Mouse (Mus musculus) granulocyte monocyte progenitor cell, adult 5-6 weeks (primary cell): ENCODE results near the gene Eif2ak1. TPM values are rescaled to one million over a fixed set of nuclear protein-coding genes. Genes with fewer than 3 reads are reported as not detected.

Experiments used
- ATAC-seq: replicated peaks from 2 replicates; pipeline ENCODE4 v1.8.0; 2016; ENCODE audit warnings: mild to moderate bottlenecking, moderate TSS enrichment, inconsistent platforms; ENCODE audit not compliant: poor library complexity, severe bottlenecking
- total RNA-seq, 2 experiments: library from RNA; stranded (forward) in 1 of 2; stranded (reverse) in 1 of 2; fragments of 200-712, 200-1000 nt in 1 of 2; fragments of >200 nt in 1 of 2; fragmentation: Nextera tagmentation in 1 of 2; gene quantifications; 2 replicates each; pipeline ENCODE4 v1.2.3; 2014 to 2017

Gene Eif2ak1
- total RNA-seq, 2 experiments from 2014 or later, result 29.7 to 35.6 TPM

DNA sequence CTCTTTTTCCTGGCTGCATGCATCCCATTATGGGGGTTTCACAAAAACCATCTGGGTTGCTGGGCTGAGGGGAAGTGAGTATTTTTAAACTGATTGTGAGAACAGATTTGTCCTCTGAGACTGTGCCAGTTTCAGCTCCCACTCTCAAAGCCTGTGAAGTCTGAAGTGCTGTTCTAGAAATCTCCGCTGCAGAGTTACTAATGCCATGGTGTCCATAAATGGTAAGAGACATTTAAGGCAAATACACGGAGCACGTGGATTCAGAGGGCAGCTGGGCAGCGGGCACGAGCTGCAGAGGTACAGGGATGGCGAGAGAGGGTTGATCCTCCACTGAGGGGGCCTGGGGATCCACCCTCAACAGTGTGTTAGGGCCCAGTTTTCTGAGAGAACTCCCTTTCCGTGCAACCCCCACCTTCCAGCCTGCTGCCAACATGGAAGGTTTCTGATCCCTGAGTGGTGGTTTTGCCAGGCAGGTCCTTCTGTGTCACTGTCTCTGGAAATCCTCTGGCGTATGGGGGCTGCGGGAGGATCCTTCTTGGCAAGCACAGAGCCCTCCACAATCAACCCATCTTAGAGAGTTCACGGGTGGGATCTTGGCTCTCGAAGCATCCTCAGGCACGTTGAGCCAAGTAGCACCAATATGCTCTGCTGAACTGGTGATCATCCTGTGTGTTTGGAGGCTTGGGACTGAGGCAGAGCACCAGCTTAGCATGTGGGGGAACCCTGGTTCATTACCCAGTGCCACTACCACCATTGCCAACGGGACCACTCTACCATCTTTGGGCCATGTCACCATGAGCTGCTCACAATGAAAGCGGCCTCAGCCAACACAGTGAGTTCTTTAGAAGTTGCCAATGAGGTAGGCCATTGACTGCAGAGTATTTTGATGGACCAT, 125.9 kb downstream of the Eif2ak1 start:
- ATAC-seq, result no peak

DNA sequence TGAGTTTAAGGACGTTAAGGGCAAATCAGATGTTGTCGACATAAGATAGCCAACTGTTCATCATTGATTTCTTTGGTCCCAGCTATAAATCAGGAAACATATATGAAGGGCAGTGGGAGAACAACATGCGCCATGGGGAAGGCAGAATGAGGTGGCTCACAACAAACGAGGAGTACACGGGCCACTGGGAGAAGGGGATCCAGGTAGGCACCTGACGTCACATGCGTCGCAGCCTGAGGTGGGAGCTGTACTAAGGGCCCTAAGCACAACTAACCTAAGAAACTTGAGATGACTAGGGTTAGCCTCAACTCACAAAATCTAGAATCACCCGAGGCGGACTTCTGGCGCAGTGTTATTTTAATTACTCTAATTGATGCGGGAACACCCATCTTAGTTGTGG, 130.8 kb downstream of the Eif2ak1 start:
- ATAC-seq, result no peak

DNA sequence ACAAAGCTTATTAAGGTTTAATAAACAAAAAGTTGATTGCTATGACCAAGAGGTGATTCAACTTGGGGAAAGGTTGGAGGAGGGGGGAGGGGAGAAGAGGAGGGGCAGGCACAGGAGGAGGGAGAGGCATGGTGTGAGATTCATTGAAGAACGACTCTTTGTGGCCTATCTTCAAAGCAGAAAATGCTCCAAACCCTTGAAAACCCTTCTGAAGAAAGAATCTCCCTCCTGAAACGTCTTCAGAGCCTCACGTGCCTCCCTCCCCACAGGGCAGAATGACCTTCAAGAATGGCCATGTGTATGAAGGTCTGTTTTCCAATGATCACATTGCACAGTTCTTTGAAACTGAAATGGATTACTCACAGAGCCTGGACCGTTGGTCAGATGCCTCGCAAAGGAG, 132.4 kb downstream of the Eif2ak1 start:
- ATAC-seq, result no peak

Other genes with a start within 250 kb of the Eif2ak1 start
- gene Cyth3, start 195.3 kb upstream of the Eif2ak1 start, total RNA-seq (2014; fragmentation: Nextera tagmentation), result 3.7 and 3.8 TPM in 2 replicates
- 4.4 and 5.1 TPM in 2 replicates for gene Cyth3, start 195.3 kb upstream of the Eif2ak1 start, total RNA-seq (2017)
- gene Usp42, start 85.5 kb upstream of the Eif2ak1 start, total RNA-seq (2014; fragmentation: Nextera tagmentation), result 15.4 and 19.0 TPM in 2 replicates
- 10.4 and 13.4 TPM in 2 replicates for gene Usp42, start 85.5 kb upstream of the Eif2ak1 start, total RNA-seq (2017)
- gene Ankrd61, start 79.9 kb downstream of the Eif2ak1 start, total RNA-seq (2014; fragmentation: Nextera tagmentation), result not detected in 2 replicates
- gene Ankrd61, start 79.9 kb downstream of the Eif2ak1 start, total RNA-seq (2017), result not detected in 2 replicates
- 30.0 and 72.5 TPM in 2 replicates for gene Aimp2, start 92.1 kb downstream of the Eif2ak1 start, total RNA-seq (2014; fragmentation: Nextera tagmentation)
- 101 and 115 TPM in 2 replicates for gene Aimp2, start 92.1 kb downstream of the Eif2ak1 start, total RNA-seq (2017)
- 21.7 and 33.0 TPM in 2 replicates for gene Pms2, start 92.2 kb downstream of the Eif2ak1 start, total RNA-seq (2014; fragmentation: Nextera tagmentation)
- gene Pms2, start 92.2 kb downstream of the Eif2ak1 start, total RNA-seq (2017), result 35.4 and 42.6 TPM in 2 replicates
- gene Gm42421, start 110.4 kb downstream of the Eif2ak1 start, total RNA-seq (2014; fragmentation: Nextera tagmentation), result not detected in 2 replicates
- 1.0 TPM in 1 of 2 replicates, not detected in the other for gene Gm42421, start 110.4 kb downstream of the Eif2ak1 start, total RNA-seq (2017)
- 0.92 TPM in 1 of 2 replicates, not detected in the other for gene Rsph10b, start 115.2 kb downstream of the Eif2ak1 start, total RNA-seq (2014; fragmentation: Nextera tagmentation)
- not detected in 2 replicates for gene Rsph10b, start 115.2 kb downstream of the Eif2ak1 start, total RNA-seq (2017)
- 99.9 and 103 TPM in 2 replicates for gene Ccz1, start 197.1 kb downstream of the Eif2ak1 start, total RNA-seq (2014; fragmentation: Nextera tagmentation)
- 121 and 139 TPM in 2 replicates for gene Ccz1, start 197.1 kb downstream of the Eif2ak1 start, total RNA-seq (2017)
- gene Ocm, start 208.9 kb downstream of the Eif2ak1 start, total RNA-seq (2014; fragmentation: Nextera tagmentation), result not detected in 2 replicates
- gene Ocm, start 208.9 kb downstream of the Eif2ak1 start, total RNA-seq (2017), result not detected in 2 replicates